Mouse (Mus musculus) mammary gland, adult 2 months (tissue): ENCODE measurements around the gene Btrc. TPM values are rescaled to one million over a fixed set of nuclear protein-coding genes. Genes with fewer than 3 reads are reported as not detected.

Experiments
- polyA plus RNA-seq: library from polyadenylated mRNA; depleted of rRNA; stranded (reverse); fragments of >200 nt; gene quantifications from 2 replicates; pipeline ENCODE4 v1.2.3, GENCODE M21; 2012; ENCODE audit warnings: low replicate concordance; rRNA removed

Btrc gene
- polyA plus RNA-seq: 8.6 and 16.1 TPM in 2 replicates

DNA sequence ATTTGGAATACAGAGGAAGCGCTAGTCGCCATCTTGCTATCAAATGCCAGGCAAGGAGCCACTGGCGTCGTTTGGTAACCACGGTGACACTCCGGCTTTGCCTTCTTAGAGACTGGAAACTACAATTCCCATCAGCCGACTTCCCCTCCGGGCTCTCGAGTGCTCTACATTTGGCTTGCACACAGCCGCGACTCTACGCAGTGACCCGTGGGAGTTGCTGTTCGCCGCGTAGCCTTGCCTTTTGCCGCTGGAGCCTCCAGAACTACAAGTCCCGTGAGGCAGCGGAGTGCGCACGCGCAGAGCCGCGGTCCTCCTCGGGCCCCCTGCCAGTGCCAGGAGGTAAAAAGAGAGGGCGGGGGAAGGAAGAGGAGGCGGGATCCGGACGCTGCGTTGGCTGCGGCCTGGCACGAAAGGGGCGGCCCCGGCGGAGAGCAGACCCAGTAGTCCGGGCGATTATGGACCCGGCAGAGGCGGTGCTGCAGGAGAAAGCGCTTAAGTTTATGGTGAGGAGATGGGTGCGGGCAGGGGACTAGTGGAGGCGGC, at the start of gene Btrc:
Btrc (plus strand) TSS at position 351 of the 543 bp plus-strand sequence.

DNA sequence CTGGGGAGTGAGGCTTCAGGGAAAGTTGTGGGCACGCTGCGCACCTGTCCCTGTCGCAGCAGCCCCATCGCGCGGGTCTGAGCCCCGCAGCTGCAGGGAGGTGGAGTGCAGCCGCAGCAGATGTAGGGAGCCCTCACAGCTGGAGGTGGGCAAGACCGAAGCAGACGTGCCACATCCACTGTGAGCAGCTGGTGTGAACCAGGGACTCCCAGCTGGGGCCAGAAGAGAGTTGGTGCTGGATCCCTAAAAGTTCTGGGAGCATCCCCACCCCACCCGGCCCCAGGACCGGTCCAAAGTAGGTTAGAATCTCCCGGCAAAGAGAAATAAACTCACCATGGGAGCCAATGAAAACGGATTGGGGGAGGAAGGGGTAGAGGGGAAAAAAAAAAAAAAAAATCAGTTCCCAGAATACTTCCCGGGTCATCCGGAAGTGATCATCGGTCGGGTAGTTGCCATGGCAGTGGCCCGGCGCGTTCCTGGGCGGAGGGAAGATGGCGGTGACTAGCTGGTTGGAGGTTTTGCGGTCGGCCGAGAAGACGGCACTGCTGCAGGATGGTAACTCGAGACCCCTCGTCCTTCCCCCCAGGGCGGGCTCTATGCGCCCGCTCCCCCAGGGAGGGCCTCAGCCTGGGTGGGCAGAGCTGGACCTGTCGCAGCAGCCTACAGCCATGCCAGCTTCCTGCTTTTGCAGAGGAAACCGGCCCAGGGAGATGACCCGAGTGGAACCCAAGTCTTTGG, 196.8 kb downstream of the Btrc start, which contains the start of the genes Poll and Gm17018:
Poll (minus strand) TSS at position 379 of the 738 bp plus-strand sequence.
Gm17018 (plus strand) TSS at position 463 of the 738 bp plus-strand sequence.

Other genes with a start within 250 kb of the Btrc start
- 0.06 and 0.13 TPM in 2 replicates for gene Tlx1, start 213.1 kb upstream of the Btrc start, polyA plus RNA-seq
- gene Lbx1, start 127.9 kb upstream of the Btrc start, polyA plus RNA-seq: 0.11 and 2.2 TPM in 2 replicates
- gene Poll, start 196.8 kb downstream of the Btrc start, polyA plus RNA-seq: 13.3 and 14.2 TPM in 2 replicates
- gene Gm17018, start 196.9 kb downstream of the Btrc start, polyA plus RNA-seq: 6.8 and 7.2 TPM in 2 replicates